Mouse (Mus musculus) spleen, postnatal 10 days (tissue): Measurements from ENCODE around the gene Ip6k2.

Source experiments
- DNase-seq, 2 experiments: peaks; one replicate each; pipeline ENCODE4 v3.0.0; 2021 to 2022; ENCODE audit warnings: low spot score in 2 of 2

The Ip6k2 gene

GRCm38 (mm10) chr9:108783548-108784463 is at the start of gene Ip6k2:
Gene Ip6k2 (plus strand): TSS chr9:108783796.
- peak; percentile 88 to 96 for DNase-seq

- no peak for DNase-seq
Observed at GRCm38 (mm10) chr9:108734626-108735025, 49.0 kb upstream of the Ip6k2 start.

- no peak for DNase-seq
Observed at GRCm38 (mm10) chr9:108739239-108739638, 44.4 kb upstream of the Ip6k2 start.

- DNase-seq, result no peak
Observed at GRCm38 (mm10) chr9:108740062-108740461, 43.5 kb upstream of the Ip6k2 start.

- no peak for DNase-seq
Observed at GRCm38 (mm10) chr9:108742048-108742447, 41.5 kb upstream of the Ip6k2 start.

GRCm38 (mm10) chr9:108746876-108747499 is 36.6 kb upstream of the Ip6k2 start:
- no peak for DNase-seq

- DNase-seq, result no peak
Observed at GRCm38 (mm10) chr9:108747694-108748093, 35.9 kb upstream of the Ip6k2 start.

- DNase-seq, result no peak
Observed at GRCm38 (mm10) chr9:108748600-108749183, 34.9 kb upstream of the Ip6k2 start.

- DNase-seq, result no peak
Observed at GRCm38 (mm10) chr9:108750616-108751015, 33.0 kb upstream of the Ip6k2 start.

GRCm38 (mm10) chr9:108752142-108752920 is 31.3 kb upstream of the Ip6k2 start:
- DNase-seq, result no peak

GRCm38 (mm10) chr9:108753326-108753725 is 30.3 kb upstream of the Ip6k2 start:
- DNase-seq, result peak; percentile 28 to 49

- no peak for DNase-seq
Observed at GRCm38 (mm10) chr9:108753976-108754375, 29.6 kb upstream of the Ip6k2 start.

- DNase-seq, result no peak
Observed at GRCm38 (mm10) chr9:108754423-108754822, 29.2 kb upstream of the Ip6k2 start.

- no peak for DNase-seq
Observed at GRCm38 (mm10) chr9:108757406-108757805, 26.2 kb upstream of the Ip6k2 start.

GRCm38 (mm10) chr9:108759121-108759520 is 24.5 kb upstream of the Ip6k2 start:
- DNase-seq, result no peak

- DNase-seq, result peak; percentile 55 to 78
Observed at GRCm38 (mm10) chr9:108759805-108760204, 23.8 kb upstream of the Ip6k2 start.

GRCm38 (mm10) chr9:108761561-108761960 is 22.0 kb upstream of the Ip6k2 start:
- no peak for DNase-seq

GRCm38 (mm10) chr9:108764971-108765370 is 18.6 kb upstream of the Ip6k2 start:
- no peak for DNase-seq

GRCm38 (mm10) chr9:108776614-108777013 is 7.0 kb upstream of the Ip6k2 start:
- DNase-seq, result no peak

- no peak for DNase-seq
Observed at GRCm38 (mm10) chr9:108777276-108777675, 6.3 kb upstream of the Ip6k2 start.

- no peak for DNase-seq
Observed at GRCm38 (mm10) chr9:108780959-108781358, 2.6 kb upstream of the Ip6k2 start.

- no peak for DNase-seq
Observed at GRCm38 (mm10) chr9:108781891-108782290, 1.7 kb upstream of the Ip6k2 start.
